Mouse (Mus musculus) gastrocnemius, adult 8-10 months (tissue): Measurements from ENCODE around the gene Calm5. TPM values are rescaled to one million over a fixed set of nuclear protein-coding genes. Genes with fewer than 3 reads are reported as not detected.

ENCODE experiments used
- total RNA-seq, 4 experiments: library from RNA; stranded (reverse); gene quantifications; 2 replicates each; pipeline ENCODE4 v1.2.4; 2022

The Calm5 gene
- total RNA-seq, 4 experiments from 2014 or later = not detected

Other genes starting within 250 kb of the Calm5 start
- gene Fam208b, start 243.1 kb upstream of the Calm5 start, total RNA-seq = 10 to 100 TPM in 1 of 4 experiments, 1 to 10 TPM in 3; 7.1 to 11.8 (median 7.6) TPM
- 10 to 100 TPM; 12.1 to 14.7 (median 13.0) TPM for gene Asb13, start 220.1 kb upstream of the Calm5 start, total RNA-seq
- gene Calml3, start 49.9 kb upstream of the Calm5 start, total RNA-seq = not detected
- gene Calm4, start 16.4 kb upstream of the Calm5 start, total RNA-seq = 1 to 10 TPM in 2 of 4 experiments, not detected in 2; 1.1 to 2.2 TPM
- gene Net1, start 64.0 kb downstream of the Calm5 start, total RNA-seq = 10 to 100 TPM; 35.0 to 54.8 (median 44.8) TPM
- not detected for gene Tubal3, start 64.1 kb downstream of the Calm5 start, total RNA-seq
- gene Ucn3, start 91.2 kb downstream of the Calm5 start, total RNA-seq = not detected
- 1 to 10 TPM; 1.4 to 5.5 (median 2.6) TPM for gene Akr1c14, start 194.8 kb downstream of the Calm5 start, total RNA-seq